17 mouse cellular contexts compared by ENCODE assay signal in genomic region chr1:193459735-193460134, GRCm38 (mm10).
DNase-seq lines count a peak whose midpoint lies in the region; ATAC-seq and TF ChIP-seq lines count a peak whose summit lies in the region.
"Had no signal": no experiment of that assay in that cellular context is flagged by ENCODE, and none has a peak within 500 bp of the region (broad histone marks: within the 10 kb centered on the region; RNA-seq: fewer than 3 reads in every experiment).

No protein-coding gene starts in this region.

- H3K4me3 ChIP-seq in forebrain, postnatal 0 days (ENCODE audit: low read depth, low read length) = no peak overlapping the region
- no peak overlapping the region for H3K4me3 ChIP-seq in forebrain, embryonic 12.5 days (replicated peaks)
- H3K4me3 ChIP-seq in midbrain, postnatal 0 days (ENCODE audit: low read depth, low read length) = no peak overlapping the region
- no peak overlapping the region for H3K4me3 ChIP-seq in midbrain, embryonic 16.5 days (ENCODE audit: low read depth, low read length)
- H3K4me3 ChIP-seq in stomach, postnatal 0 days (ENCODE audit: low read depth, low read length) = no peak overlapping the region
- H3K4me3 ChIP-seq: intestine, embryonic 15.5 days; myocyte had no signal

- no peaks in the 10 kb centered on the region for H3K27me3 ChIP-seq in forebrain, postnatal 0 days (ENCODE audit: insufficient read depth, low read length)
- no peaks in the 10 kb centered on the region for H3K27me3 ChIP-seq in forebrain, embryonic 12.5 days
- no peaks in the 10 kb centered on the region for H3K27me3 ChIP-seq in midbrain, postnatal 0 days (ENCODE audit: insufficient read depth, low read length)
- H3K27me3 ChIP-seq in midbrain, embryonic 16.5 days (ENCODE audit: control insufficient read depth, insufficient read depth, low read depth, low read length) = no peaks in the 10 kb centered on the region
- H3K27me3 ChIP-seq in stomach, postnatal 0 days (ENCODE audit: control insufficient read depth, insufficient read depth, low read length) = no peaks in the 10 kb centered on the region
- H3K27me3 ChIP-seq: intestine, embryonic 15.5 days had no signal

- H3K4me1 ChIP-seq in forebrain, postnatal 0 days (ENCODE audit: insufficient read depth) = no peaks in the 10 kb centered on the region
- no peaks in the 10 kb centered on the region for H3K4me1 ChIP-seq in forebrain, embryonic 12.5 days
- H3K4me1 ChIP-seq in midbrain, postnatal 0 days (ENCODE audit: insufficient read depth, low read length) = no peaks in the 10 kb centered on the region
- H3K4me1 ChIP-seq in midbrain, embryonic 16.5 days (ENCODE audit: control insufficient read depth, insufficient read depth, low read length) = no peaks in the 10 kb centered on the region
- no peaks in the 10 kb centered on the region for H3K4me1 ChIP-seq in stomach, postnatal 0 days (replicated peaks; ENCODE audit: control insufficient read depth, insufficient read depth)
- H3K4me1 ChIP-seq: intestine, embryonic 15.5 days had no signal

- no peak for ATAC-seq in forebrain, postnatal 0 days
- no peak for ATAC-seq in forebrain, embryonic 12.5 days (ENCODE audit: low FRiP score)
- ATAC-seq in midbrain, postnatal 0 days (ENCODE audit: low FRiP score) = no peak
- ATAC-seq in midbrain, embryonic 16.5 days = no peak
- ATAC-seq in stomach, postnatal 0 days (ENCODE audit: low FRiP score, low TSS enrichment) = 0 out of 2 replicates have a peak, but pooled peaks have one; percentile 32
- ATAC-seq: intestine, embryonic 15.5 days had no signal

- DNase-seq in forebrain, postnatal 0 days = peak; percentile 36
- peak; percentile 15 for DNase-seq in heart, postnatal 4 days
- DNase-seq in heart, adult 11 months = no peak
- peak; percentile 36 for DNase-seq in midbrain, postnatal 0 days (ENCODE audit: low spot score)
- no peak for DNase-seq in stomach, postnatal 0 days (ENCODE audit: low spot score)
- no peak for DNase-seq in MN1 (ENCODE audit: low spot score)
- DNase-seq: cerebellum, adult 11-12 months; kidney, postnatal 4 days; liver; lung, adult 18-20 months; lung, postnatal 4 days; thymus, postnatal 4 days had no signal

- H3K4me2 ChIP-seq in forebrain, postnatal 0 days (ENCODE audit: low read depth) = no peak overlapping the region
- no peak overlapping the region for H3K4me2 ChIP-seq in forebrain, embryonic 12.5 days
- no peak overlapping the region for H3K4me2 ChIP-seq in midbrain, postnatal 0 days (ENCODE audit: low read depth, low read length, poor library complexity, severe bottlenecking)
- H3K4me2 ChIP-seq in midbrain, embryonic 16.5 days (ENCODE audit: low read length) = no peak overlapping the region
- no peak overlapping the region for H3K4me2 ChIP-seq in stomach, postnatal 0 days (replicated peaks; ENCODE audit: low read depth)
- H3K4me2 ChIP-seq: intestine, embryonic 15.5 days; midbrain, embryonic 11.5 days had no signal

- no peak overlapping the region for H3K9ac ChIP-seq in forebrain, postnatal 0 days
- no peak overlapping the region for H3K9ac ChIP-seq in forebrain, embryonic 12.5 days
- H3K9ac ChIP-seq in midbrain, postnatal 0 days (replicated peaks; ENCODE audit: low read length, poor library complexity, severe bottlenecking) = no peak overlapping the region
- no peak overlapping the region for H3K9ac ChIP-seq in midbrain, embryonic 16.5 days (ENCODE audit: low read depth, low read length)
- H3K9ac ChIP-seq in stomach, postnatal 0 days (ENCODE audit: low read length) = no peak overlapping the region
- H3K9ac ChIP-seq: intestine, embryonic 15.5 days had no signal

- no peak overlapping the region for H3K27ac ChIP-seq in forebrain, postnatal 0 days (ENCODE audit: low read depth, low read length)
- no peak overlapping the region for H3K27ac ChIP-seq in forebrain, embryonic 12.5 days
- H3K27ac ChIP-seq in midbrain, postnatal 0 days (ENCODE audit: low read depth, low read length) = no peak overlapping the region
- H3K27ac ChIP-seq in midbrain, embryonic 16.5 days (ENCODE audit: low read length) = no peak overlapping the region
- no peak overlapping the region for H3K27ac ChIP-seq in stomach, postnatal 0 days (replicated peaks)
- H3K27ac ChIP-seq: intestine, embryonic 15.5 days had no signal

- H3K9me3 ChIP-seq in forebrain, postnatal 0 days (ENCODE audit: low read length) = no peaks in the 10 kb centered on the region
- H3K9me3 ChIP-seq in forebrain, embryonic 12.5 days = no peaks in the 10 kb centered on the region
- H3K9me3 ChIP-seq in midbrain, postnatal 0 days (ENCODE audit: low read length) = no peaks in the 10 kb centered on the region
- no peaks in the 10 kb centered on the region for H3K9me3 ChIP-seq in midbrain, embryonic 16.5 days (replicated peaks; ENCODE audit: control insufficient read depth, low read length, poor library complexity, severe bottlenecking)
- H3K9me3 ChIP-seq in stomach, postnatal 0 days (ENCODE audit: control insufficient read depth, low read length) = no peaks in the 10 kb centered on the region
- H3K9me3 ChIP-seq: intestine, embryonic 15.5 days had no signal

- H3K36me3 ChIP-seq in forebrain, postnatal 0 days (ENCODE audit: insufficient read depth) = no peaks in the 10 kb centered on the region
- no peaks in the 10 kb centered on the region for H3K36me3 ChIP-seq in forebrain, embryonic 12.5 days (replicated peaks)
- no peaks in the 10 kb centered on the region for H3K36me3 ChIP-seq in midbrain, postnatal 0 days (ENCODE audit: insufficient read depth, low read length)
- no peaks in the 10 kb centered on the region for H3K36me3 ChIP-seq in midbrain, embryonic 16.5 days (ENCODE audit: control insufficient read depth, insufficient read depth, low read length)
- H3K36me3 ChIP-seq in stomach, postnatal 0 days (ENCODE audit: control insufficient read depth, insufficient read depth, low read length) = no peaks in the 10 kb centered on the region
- H3K36me3 ChIP-seq: intestine, embryonic 15.5 days had no signal

- 57% methylated on average over 5 of the region's 5 CpGs for WGBS in forebrain, postnatal 0 days
- 81% methylated on average over 5 of the region's 5 CpGs for WGBS in forebrain, embryonic 12.5 days
- WGBS in midbrain, postnatal 0 days = 70% methylated on average over 5 of the region's 5 CpGs
- 79% methylated on average over 5 of the region's 5 CpGs for WGBS in midbrain, embryonic 16.5 days
- WGBS in stomach, postnatal 0 days = 68% methylated on average over 5 of the region's 5 CpGs

- TF ChIP-seq EP300 in stomach, postnatal 0 days (optimal IDR thresholded peaks at IDR 0.05) = no peak

- TF ChIP-seq CTCF in forebrain, postnatal 0 days (IDR thresholded peaks at IDR 0.05; ENCODE audit: low read depth) = no peak
- TF ChIP-seq CTCF in midbrain, postnatal 0 days (IDR thresholded peaks at IDR 0.05) = no peak
- no peak for TF ChIP-seq CTCF in stomach, postnatal 0 days (IDR thresholded peaks at IDR 0.05; ENCODE audit: low read depth)

Comparison
In these comparisons a context has a peak if more than half of its experiments do, and no peak if none do; other contexts are left out.
1. DNase-seq: peak in forebrain, postnatal 0 days (single experiment), heart, postnatal 4 days (single experiment) and midbrain, postnatal 0 days (single experiment); none in heart, adult 11 months (single experiment), stomach, postnatal 0 days (single experiment) and MN1 (single experiment).